Mouse (Mus musculus): Measurements from ENCODE around the gene Trmt2a. TPM values are rescaled to one million over a fixed set of nuclear protein-coding genes. Genes with fewer than 3 reads are reported as not detected.

Trmt2a gene
- 86.9 and 88.5 TPM in 2 replicates for polyA plus RNA-seq (2015; fragmentation: Nextera tagmentation; extraction: Ambion mirVana)

- peak; percentile 98 for DNase-seq (ENCODE audit: low spot score)
Measured at GRCm38 (mm10) chr16:18248433-18249363, at the start of gene Trmt2a, which contains the start of gene Ranbp1. Gene Trmt2a (plus strand): TSS chr16:18248679. Gene Ranbp1 (minus strand): TSS chr16:18248732.

- no peak for DNase-seq (ENCODE audit: low spot score)
Measured at GRCm38 (mm10) chr16:18200062-18200461, 48.4 kb upstream of the Trmt2a start.

GRCm38 (mm10) chr16:18201620-18202019 lies 46.9 kb upstream of the Trmt2a start:
- no peak for DNase-seq (ENCODE audit: low spot score)

- DNase-seq (ENCODE audit: low spot score) = no peak
Measured at GRCm38 (mm10) chr16:18202061-18202460, 46.4 kb upstream of the Trmt2a start.

- no peak for DNase-seq (ENCODE audit: low spot score)
Measured at GRCm38 (mm10) chr16:18203430-18204091, 44.9 kb upstream of the Trmt2a start.

GRCm38 (mm10) chr16:18210701-18211416 lies 37.6 kb upstream of the Trmt2a start:
- peak; percentile 53 for DNase-seq (ENCODE audit: low spot score)

GRCm38 (mm10) chr16:18211417-18212171 lies 36.9 kb upstream of the Trmt2a start:
- peak; percentile 86 for DNase-seq (ENCODE audit: low spot score)

- DNase-seq (ENCODE audit: low spot score) = no peak
Measured at GRCm38 (mm10) chr16:18213689-18214088, 34.8 kb upstream of the Trmt2a start.

- no peak for DNase-seq (ENCODE audit: low spot score)
Measured at GRCm38 (mm10) chr16:18214858-18215257, 33.6 kb upstream of the Trmt2a start.

- DNase-seq (ENCODE audit: low spot score) = no peak
Measured at GRCm38 (mm10) chr16:18217579-18217978, 30.9 kb upstream of the Trmt2a start, which contains the start of gene Ccdc188. Gene Ccdc188 (plus strand): TSS chr16:18217879.

GRCm38 (mm10) chr16:18218580-18218996 lies 29.9 kb upstream of the Trmt2a start:
- no peak for DNase-seq (ENCODE audit: low spot score)

- DNase-seq (ENCODE audit: low spot score) = peak; percentile 89
Measured at GRCm38 (mm10) chr16:18220001-18220400, 28.5 kb upstream of the Trmt2a start.

GRCm38 (mm10) chr16:18220856-18221542 lies 27.5 kb upstream of the Trmt2a start:
- DNase-seq (ENCODE audit: low spot score) = no peak

GRCm38 (mm10) chr16:18221543-18221898 lies 27.0 kb upstream of the Trmt2a start:
- DNase-seq (ENCODE audit: low spot score) = peak; percentile 37

- DNase-seq (ENCODE audit: low spot score) = no peak
Measured at GRCm38 (mm10) chr16:18222188-18222587, 26.3 kb upstream of the Trmt2a start.

- no peak for DNase-seq (ENCODE audit: low spot score)
Measured at GRCm38 (mm10) chr16:18227187-18227586, 21.3 kb upstream of the Trmt2a start.

- no peak for DNase-seq (ENCODE audit: low spot score)
Measured at GRCm38 (mm10) chr16:18227897-18228422, 20.5 kb upstream of the Trmt2a start.

GRCm38 (mm10) chr16:18228856-18229255 lies 19.6 kb upstream of the Trmt2a start:
- DNase-seq (ENCODE audit: low spot score) = no peak

GRCm38 (mm10) chr16:18229622-18230021 lies 18.9 kb upstream of the Trmt2a start:
- no peak for DNase-seq (ENCODE audit: low spot score)

- no peak for DNase-seq (ENCODE audit: low spot score)
Measured at GRCm38 (mm10) chr16:18230617-18231016, 17.9 kb upstream of the Trmt2a start.

All from thymus, postnatal 0 days (tissue).